Comparison of ENCODE assay signal across 8 mouse cellular contexts in genomic region chr6:127272630-127273029, GRCm38 (mm10).
A peak's percentile ranks its signal among the peaks of the same experiment; 100 is the strongest.
DNase-seq lines count a peak whose midpoint lies in the region; TF ChIP-seq lines count a peak whose summit lies in the region.

No protein-coding gene starts in this region.

- intact Hi-C loops in gastrocnemius, adult 2 months (cut with DNase I), result no loop called here
- intact Hi-C loops in gastrocnemius, postnatal 36 days (cut with DNase I), result no loop called here

- H3K4me1 ChIP-seq in MEL (ENCODE audit: control insufficient read depth in 1 of 2, insufficient read depth in 2 of 2, low read length in 2 of 2), result no peaks in the 10 kb centered on the region
- H3K4me1 ChIP-seq in kidney, adult 2 months (ENCODE audit: control insufficient read depth, insufficient read depth, low read length), result no peaks in the 10 kb centered on the region

- no peak overlapping the region for H3K9ac ChIP-seq in MEL (ENCODE audit: control insufficient read depth, low read depth, low read length, poor library complexity, severe bottlenecking)

- H3K36me3 ChIP-seq in MEL (ENCODE audit: control insufficient read depth in 1 of 2, insufficient read depth in 2 of 2, low read length in 2 of 2), result no peaks in the 10 kb centered on the region
- no peaks in the 10 kb centered on the region for H3K36me3 ChIP-seq in kidney, adult 2 months (ENCODE audit: control insufficient read depth, insufficient read depth, low read length)

- H3K27me3 ChIP-seq in MEL (ENCODE audit: control insufficient read depth in 1 of 2, insufficient read depth in 2 of 2, low read length in 2 of 2), result no peaks in the 10 kb centered on the region; a peak in 1 of 4 replicates
- no peaks in the 10 kb centered on the region for H3K27me3 ChIP-seq in kidney, adult 2 months (replicated peaks; ENCODE audit: control insufficient read depth, insufficient read depth, low read length)

- TF ChIP-seq RAD21 in MEL (IDR thresholded peaks at IDR 0.05; ENCODE audit: low read depth, low read length), result no peak

- no peak for TF ChIP-seq POLR2A in MEL (IDR thresholded peaks at IDR 0.05; ENCODE audit: control insufficient read depth in 1 of 2, insufficient read depth in 1 of 2, low read depth in 1 of 2, low read length in 2 of 2, poor library complexity in 1 of 2)
- no peak for TF ChIP-seq POLR2A in kidney, adult 2 months (IDR thresholded peaks at IDR 0.05; ENCODE audit: low read depth, low read length)

- H3K27ac ChIP-seq in gastrocnemius, adult 2 months, result no peak overlapping the region
- no peak overlapping the region for H3K27ac ChIP-seq in MEL (ENCODE audit: control insufficient read depth, low read depth, low read length)
- no peak overlapping the region for H3K27ac ChIP-seq in kidney, adult 2 months (ENCODE audit: insufficient read depth, low read depth, low read length)

- no peak overlapping the region for H3K4me3 ChIP-seq in gastrocnemius, adult 2 months
- H3K4me3 ChIP-seq in MEL (ENCODE audit: control insufficient read depth in 1 of 2, insufficient read depth in 1 of 2, low read depth in 2 of 2, low read length in 2 of 2), result no peak overlapping the region
- no peak overlapping the region for H3K4me3 ChIP-seq in kidney, adult 2 months (ENCODE audit: insufficient read depth, low read depth, low read length)

- no peak for TF ChIP-seq EP300 in MEL (IDR thresholded peaks at IDR 0.05; ENCODE audit: low read depth in 1 of 2, low read length in 2 of 2)

- 65% methylated on average over 7 of the region's 7 CpGs for WGBS in kidney, adult 2 months

- no peaks in the 10 kb centered on the region for H3K9me3 ChIP-seq in MEL (replicated peaks; ENCODE audit: insufficient read depth, low read length)

- DNase-seq in gastrocnemius, adult 2 months, result no peak
- no peak for DNase-seq in gastrocnemius, postnatal 36 days
- peak; percentile 6 for DNase-seq in MEL (ENCODE audit: low read depth, low spot score)
- peak; percentile 44 for DNase-seq in kidney, adult 2 months
- DNase-seq in lung, postnatal 36 days, result peak; percentile 77
- no peak for DNase-seq in urinary bladder, adult 2 months (ENCODE audit: low spot score)
- DNase-seq in cerebellum, postnatal 25 days, result no peak
- DNase-seq in left cerebral cortex, adult 8-10 months (ENCODE audit: low spot score in 2 of 2), result no peak

- peak; percentile 34; the same call in 1 of the 2 replicates for TF ChIP-seq CTCF in gastrocnemius, adult 2 months (IDR thresholded peaks at IDR 0.05)
- TF ChIP-seq CTCF in MEL (IDR thresholded peaks at IDR 0.05 in 2 of 3, conservative IDR thresholded peaks at IDR 0.05 in 1 of 3; ENCODE audit: control insufficient read depth in 1 of 3, insufficient read depth in 1 of 3, low read depth in 2 of 3, low read length in 3 of 3, poor library complexity in 1 of 3, severe bottlenecking in 1 of 3), result peak in 1 of 3 experiments; percentile 14; a peak in 1 of 6 replicates
- peak; percentile 36 for TF ChIP-seq CTCF in kidney, adult 2 months (conservative IDR thresholded peaks at IDR 0.05; ENCODE audit: insufficient read depth, insufficient read length, low read depth, low read length)

- no peaks in the 10 kb centered on the region for H3K79me2 ChIP-seq in MEL (ENCODE audit: control insufficient read depth, insufficient read depth, low read length, poor library complexity)

TF ChIP-seq in MEL, 35 proteins besides CTCF, POLR2A, EP300 and RAD21:
- TF ChIP-seq BHLHE40 (IDR thresholded peaks at IDR 0.05; ENCODE audit: borderline replicate concordance, low read depth, low read length) (no peak), MYC (IDR thresholded peaks at IDR 0.05; ENCODE audit: low read depth, low read length) (no peak), MYB (IDR thresholded peaks at IDR 0.05; ENCODE audit: low read depth, low read length) (no peak), POLR2AphosphoS2 (IDR thresholded peaks at IDR 0.05; ENCODE audit: low read length) (no peak), SMC3 (IDR thresholded peaks at IDR 0.05; ENCODE audit: low read depth, low read length) (no peak), MEF2A (IDR thresholded peaks at IDR 0.05; ENCODE audit: extremely low read depth, insufficient replicate concordance, low read depth, low read length, poor library complexity, severe bottlenecking) (no peak), ETS1 (IDR thresholded peaks at IDR 0.05; ENCODE audit: low read depth, low read length) (no peak), ZMIZ1 (IDR thresholded peaks at IDR 0.05; ENCODE audit: low read depth, low read length) (no peak)

Comparison
In these comparisons a context has a peak if more than half of its experiments do, and no peak if none do; other contexts are left out.
1. DNase-seq: peak in MEL (single experiment), kidney, adult 2 months (single experiment) and lung, postnatal 36 days (single experiment); none in gastrocnemius, adult 2 months (single experiment), gastrocnemius, postnatal 36 days (0 of 2), urinary bladder, adult 2 months (single experiment), cerebellum, postnatal 25 days (0 of 2) and left cerebral cortex, adult 8-10 months (0 of 2).